Mouse (Mus musculus) spleen, adult 10 weeks (tissue): ENCODE measurements around the gene Vmn1r114. TPM values are rescaled to one million over a fixed set of nuclear protein-coding genes. Genes with fewer than 3 reads are reported as not detected.

Source experiments
- polyA plus RNA-seq: library from polyadenylated mRNA; stranded (reverse); fragments of 350-450 nt; fragmentation: Illumina TruSeq; extraction: RNeasy Lipid Tissue Mini Kit (QIAGEN cat#74804); gene quantifications from one replicate; pipeline ENCODE4 v1.2.3, GENCODE M21; 2015; ENCODE audit warnings: low replicate concordance; ENCODE audit not compliant: insufficient read depth

Gene Vmn1r114
- not detected for polyA plus RNA-seq

GRCm38 (mm10) chr7:20812086-20812485 is at the start of gene Vmn1r114:
Gene Vmn1r114, minus strand, starts transcription at chr7:20812186.

GRCm38 (mm10) chr7:20844885-20845284 is 32.9 kb upstream of the Vmn1r114 start, which contains the start of gene Vmn1r115:
Gene Vmn1r115, minus strand, starts transcription at chr7:20844985.

GRCm38 (mm10) chr7:20786985-20787384 is 25.0 kb downstream of the Vmn1r114 start, which contains the start of gene Vmn1r113:
Gene Vmn1r113, plus strand, starts transcription at chr7:20787285.

GRCm38 (mm10) chr7:20770885-20771284 is 41.1 kb downstream of the Vmn1r114 start, which contains the start of gene Vmn1r112:
Gene Vmn1r112, plus strand, starts transcription at chr7:20771185.

Other genes starting within 250 kb of the Vmn1r114 start
- gene Gm4141, start 235.9 kb downstream of the Vmn1r114 start, polyA plus RNA-seq: not detected
- not detected for gene Gm4513, start 213.2 kb downstream of the Vmn1r114 start, polyA plus RNA-seq
- not detected for gene Vmn1r107, start 143.3 kb downstream of the Vmn1r114 start, polyA plus RNA-seq
- not detected for gene Vmn1r111, start 109.0 kb downstream of the Vmn1r114 start, polyA plus RNA-seq
- not detected for gene Gm10668, start 81.6 kb downstream of the Vmn1r114 start, polyA plus RNA-seq
- gene Vmn1r112, start 41.0 kb downstream of the Vmn1r114 start, polyA plus RNA-seq: not detected
- gene Vmn1r113, start 24.9 kb downstream of the Vmn1r114 start, polyA plus RNA-seq: not detected
- not detected for gene Vmn1r115, start 32.8 kb upstream of the Vmn1r114 start, polyA plus RNA-seq
- gene Vmn1r116, start 60.1 kb upstream of the Vmn1r114 start, polyA plus RNA-seq: not detected
- gene Vmn1r117, start 71.9 kb upstream of the Vmn1r114 start, polyA plus RNA-seq: not detected
- not detected for gene Vmn1r118, start 100.2 kb upstream of the Vmn1r114 start, polyA plus RNA-seq
- not detected for gene Vmn1r119, start 200.3 kb upstream of the Vmn1r114 start, polyA plus RNA-seq
- gene Vmn1r120, start 241.6 kb upstream of the Vmn1r114 start, polyA plus RNA-seq: not detected